Mouse (Mus musculus) E14TG2a.4 (cell line): ENCODE results near the gene H2-Q6.

Experiments
- CTCF ChIP-seq: conservative IDR thresholded peaks from 2 replicates; pipeline ENCODE4 v1.5.1; 2014; ENCODE audit warnings: low read length
- POU5F1 ChIP-seq: IDR thresholded peaks from 2 replicates; pipeline ENCODE4 v1.6.1; 2014; ENCODE audit warnings: low read length, borderline replicate concordance

DNA sequence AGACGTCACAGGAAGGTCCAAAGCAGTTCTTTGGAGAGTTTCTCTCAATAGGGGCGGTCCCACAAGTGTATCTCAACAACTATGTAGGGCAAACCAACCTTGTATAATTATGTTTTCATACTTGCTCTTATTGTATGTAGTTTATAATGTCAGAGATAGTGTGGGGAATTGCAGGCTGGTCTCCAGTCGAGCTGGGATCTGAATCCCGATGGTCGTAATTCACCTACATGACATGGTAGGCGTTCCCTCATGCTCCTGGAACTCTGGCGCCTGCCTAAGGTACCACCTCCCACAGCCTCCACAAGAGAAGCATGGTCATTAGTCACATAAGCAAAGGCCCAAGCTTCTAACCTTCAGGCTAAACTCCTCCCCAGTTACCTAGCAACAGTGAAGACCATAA, 5.9 kb upstream of the H2-Q6 start:
- TF ChIP-seq CTCF: no peak
- no peak for TF ChIP-seq POU5F1
